Mouse (Mus musculus): ENCODE results near the gene Ankrd33.

DNA sequence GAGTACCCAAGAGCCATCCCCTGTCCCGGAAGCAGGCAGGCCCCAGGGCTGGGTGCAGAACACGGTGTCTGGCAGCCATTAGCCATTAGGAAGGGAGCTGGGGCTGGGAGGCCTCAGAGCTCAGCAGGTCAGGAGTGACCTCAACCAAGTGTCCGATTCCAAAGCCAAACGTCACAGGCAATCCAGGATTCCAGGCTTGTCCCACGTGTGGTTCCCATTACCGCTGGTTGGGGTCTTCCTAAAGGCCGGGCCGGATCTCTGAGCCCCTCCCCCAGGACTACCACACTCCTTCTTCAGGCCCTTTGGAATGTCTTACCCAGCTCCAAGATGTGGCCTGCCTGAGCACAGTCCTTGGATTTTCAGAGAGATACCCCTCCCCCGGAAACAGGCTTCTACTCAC is 20.6 kb upstream of the Ankrd33 start:
- TF ChIP-seq EP300 (IDR thresholded peaks at IDR 0.05; ENCODE audit: low read depth) (no peak), CTCF (IDR thresholded peaks at IDR 0.05; ENCODE audit: low read depth) (no peak)

Data from liver, postnatal 0 days (tissue).